Mouse (Mus musculus) cerebellum, postnatal 10 days (tissue): ENCODE data around the gene Timm8b.
"Not testable (repeated sequence)": the region's sequence is repeated elsewhere in the genome, so short reads cannot be mapped to it uniquely, and the experiment has no call there.

Source experiments
- DNase-seq, 2 experiments: peaks; one replicate each; pipeline ENCODE4 v3.0.0; 2021; ENCODE audit warnings: mixed read lengths in 2 of 2

Timm8b gene

GRCm38 (mm10) chr9:50602055-50602845 is 1.5 kb upstream of the Timm8b start:
- no peak for DNase-seq

- no peak for DNase-seq
Measured at GRCm38 (mm10) chr9:50603998-50604324, 251 bp downstream of the Timm8b start.

- DNase-seq, result no peak
Measured at GRCm38 (mm10) chr9:50604338-50604737, 628 bp downstream of the Timm8b start.

GRCm38 (mm10) chr9:50612115-50612514 is 8.4 kb downstream of the Timm8b start:
- no peak for DNase-seq

- DNase-seq, result no peak
Measured at GRCm38 (mm10) chr9:50616161-50616560, 12.5 kb downstream of the Timm8b start.

- peak; percentile 93 to 94 for DNase-seq
Measured at GRCm38 (mm10) chr9:50616766-50617603, 13.3 kb downstream of the Timm8b start, which contains the start of the genes Pih1d2 and Nkapd1. Gene Pih1d2, plus strand, starts transcription at chr9:50617321. Gene Nkapd1, minus strand, starts transcription at chr9:50617464.

GRCm38 (mm10) chr9:50617794-50618330 is 14.2 kb downstream of the Timm8b start:
- DNase-seq, result no peak

- not testable (repeated sequence) for DNase-seq
Measured at GRCm38 (mm10) chr9:50630903-50631302, 27.2 kb downstream of the Timm8b start.

GRCm38 (mm10) chr9:50632016-50632688 is 28.4 kb downstream of the Timm8b start:
- no peak for DNase-seq

GRCm38 (mm10) chr9:50633059-50633458 is 29.3 kb downstream of the Timm8b start:
- peak in 1 of 2 experiments; percentile 12 for DNase-seq

GRCm38 (mm10) chr9:50634270-50634669 is 30.6 kb downstream of the Timm8b start:
- no peak for DNase-seq

- DNase-seq, result no peak
Measured at GRCm38 (mm10) chr9:50646826-50647370, 43.2 kb downstream of the Timm8b start.

GRCm38 (mm10) chr9:50650503-50650902 is 46.8 kb downstream of the Timm8b start:
- DNase-seq, result no peak
